In the genomic region with DNA sequence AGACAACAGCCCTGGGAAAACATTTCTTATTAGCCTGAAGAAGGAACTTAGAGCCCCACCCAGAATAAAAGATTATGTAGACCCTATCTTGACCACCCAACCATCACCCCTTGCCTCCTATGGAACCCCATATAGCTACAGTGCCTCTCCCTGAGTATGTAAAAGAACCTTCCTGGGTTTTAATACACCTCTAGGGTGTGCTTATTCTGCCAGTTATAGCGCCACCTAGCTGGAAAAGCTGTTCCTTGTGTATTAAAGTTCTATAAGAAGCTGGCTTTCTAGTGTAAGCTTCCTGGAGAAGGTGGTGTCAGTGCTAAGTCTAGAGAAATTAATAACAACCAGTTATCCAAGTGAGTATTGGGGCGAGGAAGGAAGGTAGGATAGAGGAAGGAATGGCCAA, we compare ENCODE assay signal across 9 mouse cellular contexts.
DNase-seq lines count a peak whose midpoint lies in the region; ATAC-seq lines count a peak whose summit lies in the region.
"Had no signal": no experiment of that assay in that cellular context is flagged by ENCODE, and none has a peak within 500 bp of the region (broad histone marks: within the 10 kb centered on the region; RNA-seq: fewer than 3 reads in every experiment).

No protein-coding gene starts in this region.

- peak; percentile 20 to 80 for DNase-seq in frontal cortex, adult 2 months (ENCODE audit: extremely low spot score in 1 of 2, low spot score in 1 of 2)
- DNase-seq in frontal cortex, postnatal 14 days (ENCODE audit: low spot score in 2 of 2) = no peak
- peak; percentile 64 for DNase-seq in 3T3-L1 (ENCODE audit: low read depth, low spot score)
- DNase-seq in adrenal gland, adult 2 months = peak; percentile 19
- peak; percentile 6 to 59 for DNase-seq in heart, postnatal 14 days
- peak; percentile 23 to 45 for DNase-seq in layer of hippocampus, adult 8-10 months (ENCODE audit: low spot score in 2 of 2)
- peak; percentile 14 to 16 for DNase-seq in right cerebral cortex, postnatal 36 days (ENCODE audit: low spot score in 2 of 2)

- intact Hi-C loops in heart, postnatal 14 days (cut with DNase I) = loop anchor here (2.0 to 5.0 kb wide), 3 partner anchors 300 to 410 kb away; no protein-coding TSS in a partner anchor

- H3K4me2 ChIP-seq in midbrain, embryonic 15.5 days = no peak overlapping the region
- H3K4me2 ChIP-seq: hindbrain, embryonic 15.5 days had no signal

- H3K9me3 ChIP-seq in midbrain, embryonic 15.5 days = no peaks in the 10 kb centered on the region
- H3K9me3 ChIP-seq: hindbrain, embryonic 15.5 days had no signal

- H3K27me3 ChIP-seq in midbrain, embryonic 15.5 days (replicated peaks) = no peaks in the 10 kb centered on the region
- H3K27me3 ChIP-seq: hindbrain, embryonic 15.5 days had no signal

- no peak overlapping the region for H3K9ac ChIP-seq in midbrain, embryonic 15.5 days
- H3K9ac ChIP-seq: hindbrain, embryonic 15.5 days had no signal

- ATAC-seq in midbrain, embryonic 15.5 days (replicated peaks) = no peak

- H3K27ac ChIP-seq in midbrain, embryonic 15.5 days = no peak overlapping the region
- H3K27ac ChIP-seq: hindbrain, embryonic 15.5 days had no signal

- WGBS in midbrain, embryonic 15.5 days = 28% methylated on average over 2 of the region's 2 CpGs

- no peaks in the 10 kb centered on the region for H3K36me3 ChIP-seq in midbrain, embryonic 15.5 days (replicated peaks)
- H3K36me3 ChIP-seq: hindbrain, embryonic 15.5 days had no signal

- no peak overlapping the region for H3K4me3 ChIP-seq in midbrain, embryonic 15.5 days
- H3K4me3 ChIP-seq: hindbrain, embryonic 15.5 days had no signal

- H3K4me1 ChIP-seq in midbrain, embryonic 15.5 days = no peaks in the 10 kb centered on the region
- H3K4me1 ChIP-seq: hindbrain, embryonic 15.5 days had no signal

Comparison
In these comparisons a context has a peak if more than half of its experiments do, and no peak if none do; other contexts are left out.
1. DNase-seq: peak in frontal cortex, adult 2 months (2 of 2), 3T3-L1 (single experiment), adrenal gland, adult 2 months (single experiment), heart, postnatal 14 days (2 of 2), layer of hippocampus, adult 8-10 months (2 of 2) and right cerebral cortex, postnatal 36 days (2 of 2); none in frontal cortex, postnatal 14 days (0 of 2).